Mouse (Mus musculus): ENCODE data around the gene Ggt5. TPM values are rescaled to one million over a fixed set of nuclear protein-coding genes. Genes with fewer than 3 reads are reported as not detected.
"Not testable (repeated sequence)": the region's sequence is repeated elsewhere in the genome, so short reads cannot be mapped to it uniquely, and the experiment has no call there.

Ggt5 gene
- total RNA-seq, 2 experiments from 2014 or later = 2.9 to 4.6 TPM

- DNase-seq = peak; percentile 83
- Histone ChIP-seq H3K27ac (peak within 1 kb of the TSS; percentile 49; the same call in 1 of the 2 replicates), H3K4me3 (peak within 1 kb of the TSS; percentile 66)
- no peak for TF ChIP-seq CTCF (IDR thresholded peaks at IDR 0.05)
- intact Hi-C loops (cut with DNase I) = no loop called here
Measured at GRCm38 (mm10) chr10:75559676-75560548, 29.2 kb upstream of the Ggt5 start, which contains the start of gene Lrrc75b. Gene Lrrc75b (minus strand): TSS chr10:75560330.

GRCm38 (mm10) chr10:75560549-75560899 is 28.6 kb upstream of the Ggt5 start:
- peak overlapping the region; percentile 66 for H3K4me3 ChIP-seq
- no peak for TF ChIP-seq CTCF (IDR thresholded peaks at IDR 0.05)
- intact Hi-C loops (cut with DNase I) = no loop called here

GRCm38 (mm10) chr10:75561071-75561654 is 28.0 kb upstream of the Ggt5 start, which contains the start of gene Ggt1:
Gene Ggt1 (plus strand): TSS chr10:75561604.
- TF ChIP-seq CTCF (IDR thresholded peaks at IDR 0.05) = no peak
- intact Hi-C loops (cut with DNase I) = no loop called here
- DNase-seq = no peak
- Histone ChIP-seq H3K27ac (peak within 1 kb of the TSS; percentile 49; the same call in 1 of the 2 replicates), H3K4me3 (peak within 1 kb of the TSS; percentile 66; the same call in 1 of the 2 replicates)

More at GRCm38 (mm10) chr10:75560549-75560899, 28.6 kb upstream of the Ggt5 start:
- H3K27ac ChIP-seq = peak overlapping the region; percentile 49; the same call in 1 of the 2 replicates
- DNase-seq = no peak

- Histone ChIP-seq H3K4me3 (no peak overlapping the region), H3K27ac (no peak overlapping the region)
- no peak for DNase-seq
- TF ChIP-seq CTCF (IDR thresholded peaks at IDR 0.05) = no peak
- intact Hi-C loops (cut with DNase I) = no loop called here
Measured at GRCm38 (mm10) chr10:75562596-75562995, 26.5 kb upstream of the Ggt5 start.

- Histone ChIP-seq H3K4me3 (no peak overlapping the region), H3K27ac (no peak overlapping the region)
- no peak for TF ChIP-seq CTCF (IDR thresholded peaks at IDR 0.05)
- DNase-seq = no peak
- intact Hi-C loops (cut with DNase I) = no loop called here
Measured at GRCm38 (mm10) chr10:75564687-75565265, 24.4 kb upstream of the Ggt5 start.

GRCm38 (mm10) chr10:75565436-75565835 is 23.7 kb upstream of the Ggt5 start:
- DNase-seq = no peak

GRCm38 (mm10) chr10:75565906-75566305 is 23.2 kb upstream of the Ggt5 start:
- no peak overlapping the region for H3K27ac ChIP-seq
- no peak for DNase-seq
- intact Hi-C loops (cut with DNase I) = no loop called here
- no peak for TF ChIP-seq CTCF (IDR thresholded peaks at IDR 0.05)
- no peak overlapping the region for H3K4me3 ChIP-seq

More at GRCm38 (mm10) chr10:75565436-75565835, 23.7 kb upstream of the Ggt5 start:
- Histone ChIP-seq H3K27ac (no peak overlapping the region), H3K4me3 (no peak overlapping the region)
- no peak for TF ChIP-seq CTCF (IDR thresholded peaks at IDR 0.05)
- intact Hi-C loops (cut with DNase I) = no loop called here

GRCm38 (mm10) chr10:75566321-75566720 is 22.8 kb upstream of the Ggt5 start:
- Histone ChIP-seq H3K27ac (no peak overlapping the region), H3K4me3 (no peak overlapping the region)
- intact Hi-C loops (cut with DNase I) = no loop called here
- TF ChIP-seq CTCF (IDR thresholded peaks at IDR 0.05) = no peak
- DNase-seq = no peak

- intact Hi-C loops (cut with DNase I); DNase-seq; H3K27ac ChIP-seq; H3K4me3 ChIP-seq: not testable (repeated sequence)
Measured at GRCm38 (mm10) chr10:75566765-75567164, 22.4 kb upstream of the Ggt5 start.

GRCm38 (mm10) chr10:75568029-75568428 is 21.1 kb upstream of the Ggt5 start:
- Histone ChIP-seq H3K4me3 (no peak overlapping the region), H3K27ac (no peak overlapping the region)
- no peak for TF ChIP-seq CTCF (IDR thresholded peaks at IDR 0.05)
- DNase-seq = no peak
- intact Hi-C loops (cut with DNase I) = no loop called here

- intact Hi-C loops (cut with DNase I) = no loop called here
- TF ChIP-seq CTCF (IDR thresholded peaks at IDR 0.05) = no peak
- no peak for DNase-seq
- H3K27ac ChIP-seq = no peak overlapping the region
- H3K4me3 ChIP-seq = no peak overlapping the region
Measured at GRCm38 (mm10) chr10:75568441-75568840, 20.7 kb upstream of the Ggt5 start.

GRCm38 (mm10) chr10:75568851-75569250 is 20.3 kb upstream of the Ggt5 start:
- no peak for TF ChIP-seq CTCF (IDR thresholded peaks at IDR 0.05)
- intact Hi-C loops (cut with DNase I) = no loop called here

More at GRCm38 (mm10) chr10:75568851-75569250, 20.3 kb upstream of the Ggt5 start:
- H3K4me3 ChIP-seq = no peak overlapping the region
- H3K27ac ChIP-seq = no peak overlapping the region
- no peak for DNase-seq
